Mouse (Mus musculus) liver, embryonic 16.5 days (tissue): ENCODE measurements around the gene 1600015I10Rik. TPM values are rescaled to one million over a fixed set of nuclear protein-coding genes. Genes with fewer than 3 reads are reported as not detected.
"Not testable (repeated sequence)": the region's sequence is repeated elsewhere in the genome, so short reads cannot be mapped to it uniquely, and the experiment has no call there.

Experiments
- ATAC-seq: fragments of 200-750 bp; cut with Nextera tagmentation; 2 replicates; pipeline ENCODE4 v1.8.0; 2017; ENCODE audit warnings: low read depth, mild to moderate bottlenecking, moderate number of reproducible peaks, moderate library complexity
- H3K27ac ChIP-seq: fragments of 300-500 bp; sonication (generic); 2 replicates; pipeline ENCODE4 v1.5.1; 2014; ENCODE audit warnings: mild to moderate bottlenecking, low read length
- H3K27me3 ChIP-seq: fragments of 300-500 bp; sonication (generic); 2 replicates; pipeline ENCODE4 v1.6.1; 2014; ENCODE audit warnings: low read depth, low read length, mixed read lengths; ENCODE audit not compliant: control insufficient read depth, insufficient read depth
- H3K36me3 ChIP-seq: fragments of 300-500 bp; sonication (generic); 2 replicates; pipeline ENCODE4 v1.6.1; 2014; ENCODE audit warnings: mild to moderate bottlenecking; ENCODE audit not compliant: control insufficient read depth, insufficient read depth
- H3K4me1 ChIP-seq: fragments of 300-500 bp; sonication (generic); 2 replicates; pipeline ENCODE4 v1.6.1; 2014; ENCODE audit warnings: low read depth, low read length, mixed read lengths; ENCODE audit not compliant: control insufficient read depth
- H3K4me2 ChIP-seq: fragments of 300-500 bp; sonication (generic); 2 replicates; pipeline ENCODE4 v1.6.1; 2014; ENCODE audit warnings: low read depth, low read length, mixed read lengths
- H3K4me3 ChIP-seq: fragments of 300-500 bp; sonication (generic); 2 replicates; pipeline ENCODE4 v1.5.1; 2014; ENCODE audit warnings: low read depth, mild to moderate bottlenecking, low read length
- H3K9ac ChIP-seq: fragments of 300-500 bp; sonication (generic); 2 replicates; pipeline ENCODE4 v1.6.1; 2014; ENCODE audit warnings: low read depth, low read length
- H3K9me3 ChIP-seq: fragments of 300-500 bp; sonication (generic); replicated peaks from 2 replicates; pipeline ENCODE4 v1.6.1; 2016; ENCODE audit warnings: low read length; ENCODE audit not compliant: control insufficient read depth
- WGBS: fragments of 180-500 bp; shearing (Covaris S2); extraction: QIAGEN DNeasy Blood & Tissue Kit; methylation state at CpG from one replicate; pipeline ENCODE4 v1.1.7; 2014; ENCODE audit not compliant: insufficient replicate concordance; 5-methylcytosine and 5-hydroxymethylcytosine counted together
- polyA plus RNA-seq: library from polyadenylated mRNA; unstranded; fragments of >200 nt; fragmentation: Nextera tagmentation; extraction: Ambion mirVana; gene quantifications from 2 replicates; pipeline ENCODE4 v1.2.1, GENCODE M21; 2015

1600015I10Rik gene
- polyA plus RNA-seq, result not detected in 2 replicates

DNA sequence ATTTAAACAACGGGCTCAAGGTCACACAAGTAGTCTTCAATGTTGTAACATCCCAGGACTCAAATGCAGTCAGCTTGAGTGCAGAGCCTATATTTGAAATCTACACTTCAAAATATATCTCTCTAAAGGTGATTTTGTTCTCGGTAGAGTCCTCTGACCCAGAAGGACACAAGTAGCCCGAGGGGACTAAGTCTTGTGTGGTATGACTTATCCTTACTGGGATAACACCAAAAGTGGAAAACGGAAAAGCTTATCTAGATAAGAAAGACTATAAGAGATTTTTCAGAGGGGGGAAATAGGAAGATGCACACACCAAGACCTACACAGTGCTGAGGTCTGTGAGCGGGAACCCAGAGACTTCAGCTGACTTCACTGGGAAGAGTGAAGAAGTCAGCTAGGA is at the start of gene 1600015I10Rik:
TSS of gene 1600015I10Rik (plus strand) at position 301 of the 400 bp plus-strand sequence.
- Histone ChIP-seq H3K27ac (no peak within 1 kb of the TSS), H3K4me1 (no peaks in the 10 kb centered on the region), H3K27me3 (no peaks in the 10 kb centered on the region), H3K4me3 (no peak within 1 kb of the TSS), H3K9ac (no peak within 1 kb of the TSS), H3K4me2 (no peak within 1 kb of the TSS), H3K9me3 (no peaks in the 10 kb centered on the region), H3K36me3 (no peaks in the 10 kb centered on the region)
- no peak for ATAC-seq
- 59% methylated on average over 5 of the region's 5 CpGs for WGBS

DNA sequence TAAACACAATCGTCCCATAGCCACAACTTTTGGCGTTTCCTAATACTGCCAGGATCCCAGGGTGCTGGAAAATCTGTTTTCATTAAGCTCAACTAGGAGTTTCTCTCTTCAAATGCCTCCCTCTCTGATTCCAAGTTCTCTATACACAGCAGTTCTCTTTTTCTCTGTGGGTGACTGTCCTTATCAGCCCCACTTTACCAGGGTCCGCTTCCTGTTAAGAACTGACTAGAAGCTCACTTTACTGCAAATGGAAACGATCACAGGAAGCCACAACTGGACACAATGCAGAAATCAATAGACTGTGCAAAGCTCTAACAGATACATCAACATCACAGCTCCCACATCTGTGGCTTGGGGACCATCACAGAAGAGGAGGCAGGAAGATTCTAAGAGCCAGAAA is 35.5 kb upstream of the 1600015I10Rik start:
- H3K27ac ChIP-seq, result no peak overlapping the region
- no peak for ATAC-seq
- WGBS, result 11% methylated on average over 4 of the region's 4 CpGs

DNA sequence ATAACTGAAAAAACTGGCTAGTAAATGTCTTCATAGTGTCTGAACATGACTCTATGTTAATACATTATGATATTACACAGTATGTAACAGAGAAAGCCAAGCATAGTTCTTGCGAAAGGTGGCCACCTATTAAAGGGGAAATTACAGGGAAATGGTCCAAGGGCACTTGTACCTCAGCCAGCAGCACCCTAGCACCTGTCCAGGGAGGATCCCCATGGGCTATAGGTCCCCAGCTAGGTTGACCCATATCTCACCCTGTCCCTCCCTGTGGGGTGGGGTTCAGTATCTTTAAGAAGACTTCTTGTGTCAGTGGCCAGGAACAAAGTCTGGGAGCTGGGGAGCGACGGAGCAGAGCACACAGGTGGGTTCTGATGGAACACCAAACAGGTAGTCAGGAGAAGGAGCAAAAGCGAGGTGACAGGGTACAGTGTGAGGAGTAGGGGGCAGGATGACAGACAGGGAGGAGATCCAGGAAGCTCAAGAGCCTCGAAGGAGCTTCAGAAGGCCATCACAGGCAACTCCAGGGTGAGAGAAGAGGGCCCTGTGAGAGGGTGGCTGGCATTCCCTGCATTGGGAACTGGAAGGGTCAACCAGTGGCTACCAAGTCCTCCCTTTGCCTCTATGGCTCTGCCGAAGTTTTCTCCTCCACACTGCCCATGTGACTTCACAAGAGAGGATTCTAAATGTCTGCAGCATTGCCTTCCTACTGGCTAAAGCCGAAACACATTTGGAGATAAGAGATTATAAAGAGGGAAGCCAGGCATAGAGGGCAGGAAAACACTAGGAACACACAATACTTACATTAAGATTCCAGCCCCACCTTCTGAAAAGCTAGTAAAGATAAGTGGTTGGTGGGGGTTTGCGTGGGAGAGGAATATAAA is 34.5 kb upstream of the 1600015I10Rik start:
- no peak overlapping the region for H3K4me2 ChIP-seq
- H3K9ac ChIP-seq, result no peak overlapping the region
- no peaks in the 10 kb centered on the region for H3K4me1 ChIP-seq
- WGBS, result 50% methylated on average over 8 of the region's 8 CpGs
- no peaks in the 10 kb centered on the region for H3K36me3 ChIP-seq
- no peaks in the 10 kb centered on the region for H3K9me3 ChIP-seq
- no peaks in the 10 kb centered on the region for H3K27me3 ChIP-seq
- no peak overlapping the region for H3K27ac ChIP-seq
- H3K4me3 ChIP-seq, result no peak overlapping the region
- ATAC-seq, result no peak

More for the DNA sequence above, 35.5 kb upstream of the 1600015I10Rik start:
- no peak overlapping the region for H3K4me3 ChIP-seq
- H3K36me3 ChIP-seq, result no peaks in the 10 kb centered on the region
- no peak overlapping the region for H3K4me2 ChIP-seq
- H3K9me3 ChIP-seq, result no peaks in the 10 kb centered on the region
- H3K9ac ChIP-seq, result no peak overlapping the region
- no peaks in the 10 kb centered on the region for H3K4me1 ChIP-seq
- no peaks in the 10 kb centered on the region for H3K27me3 ChIP-seq

DNA sequence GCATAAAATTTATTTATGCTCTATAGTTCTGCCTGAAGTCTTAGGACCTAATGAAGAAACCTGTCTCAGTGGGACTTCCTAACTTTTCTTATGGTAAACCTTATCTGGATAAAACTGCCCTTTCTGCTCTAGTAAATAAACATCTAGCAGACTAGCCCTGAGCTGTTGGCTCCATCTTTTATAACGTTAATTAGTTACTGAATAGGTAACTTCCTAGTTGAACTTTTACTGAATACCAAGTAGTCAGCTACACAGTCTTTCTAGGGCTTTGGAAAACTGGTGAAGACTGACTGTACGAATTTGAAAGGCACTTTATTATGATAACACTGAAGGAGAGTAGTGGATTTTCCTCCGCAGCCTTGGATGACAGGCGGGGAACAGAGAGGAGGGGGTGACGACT is 33.8 kb upstream of the 1600015I10Rik start:
- Histone ChIP-seq H3K9me3 (no peaks in the 10 kb centered on the region), H3K4me3 (no peak overlapping the region), H3K27ac (no peak overlapping the region), H3K36me3 (no peaks in the 10 kb centered on the region), H3K4me1 (no peaks in the 10 kb centered on the region), H3K27me3 (no peaks in the 10 kb centered on the region), H3K4me2 (no peak overlapping the region), H3K9ac (no peak overlapping the region)
- ATAC-seq, result no peak
- WGBS, result 68% methylated on average over 5 of the region's 5 CpGs

DNA sequence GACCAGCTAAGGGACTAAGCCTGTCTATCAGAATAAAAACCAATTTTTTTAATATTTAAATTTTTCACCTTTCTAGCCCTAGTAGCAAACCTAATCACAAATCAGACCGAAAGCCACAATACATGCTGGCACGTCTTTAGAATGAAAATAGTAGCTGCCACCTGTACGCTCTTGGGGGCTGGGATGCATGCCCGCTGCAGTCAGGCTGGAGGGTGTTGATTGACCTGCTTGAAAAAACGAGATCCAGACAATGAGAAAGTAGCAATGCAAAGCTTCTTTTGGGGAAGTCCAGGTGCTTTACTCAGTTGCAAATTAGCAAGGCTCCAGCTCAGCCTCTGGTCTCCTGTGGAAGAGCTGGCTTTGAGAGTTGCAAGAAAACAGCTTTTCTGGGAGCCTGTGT is 32.7 kb upstream of the 1600015I10Rik start:
- no peaks in the 10 kb centered on the region for H3K27me3 ChIP-seq
- H3K4me3 ChIP-seq, result no peak overlapping the region
- no peak for ATAC-seq
- no peak overlapping the region for H3K4me2 ChIP-seq
- 66% methylated on average over 5 of the region's 5 CpGs for WGBS
- H3K9ac ChIP-seq, result no peak overlapping the region
- H3K27ac ChIP-seq, result no peak overlapping the region
- H3K4me1 ChIP-seq, result no peaks in the 10 kb centered on the region
- H3K36me3 ChIP-seq, result no peaks in the 10 kb centered on the region
- no peaks in the 10 kb centered on the region for H3K9me3 ChIP-seq

DNA sequence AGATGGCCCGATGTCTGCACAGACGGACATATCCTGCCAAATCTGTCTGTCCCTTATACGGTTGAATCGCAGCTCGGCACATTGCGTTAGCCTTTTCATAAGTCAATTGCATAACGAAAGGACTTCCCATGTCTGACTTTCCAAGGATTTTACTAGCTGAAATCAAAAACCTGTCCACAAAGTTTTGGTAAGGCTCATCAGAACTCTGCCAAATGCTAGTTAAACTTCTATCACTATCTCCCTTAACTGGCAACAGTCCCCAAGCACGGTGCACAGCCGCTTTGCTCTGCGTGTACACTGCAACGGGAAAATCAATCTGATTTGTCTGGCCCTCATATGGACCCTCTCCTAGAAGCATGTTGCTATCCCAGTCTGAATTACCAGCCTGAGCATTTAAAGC is 28.4 kb upstream of the 1600015I10Rik start:
- 77% methylated on average over 11 of the region's 11 CpGs for WGBS
- not testable (repeated sequence) for H3K9ac ChIP-seq, H3K27ac ChIP-seq, H3K36me3 ChIP-seq, H3K9me3 ChIP-seq, H3K4me3 ChIP-seq, H3K4me1 ChIP-seq, H3K4me2 ChIP-seq, H3K27me3 ChIP-seq, ATAC-seq

DNA sequence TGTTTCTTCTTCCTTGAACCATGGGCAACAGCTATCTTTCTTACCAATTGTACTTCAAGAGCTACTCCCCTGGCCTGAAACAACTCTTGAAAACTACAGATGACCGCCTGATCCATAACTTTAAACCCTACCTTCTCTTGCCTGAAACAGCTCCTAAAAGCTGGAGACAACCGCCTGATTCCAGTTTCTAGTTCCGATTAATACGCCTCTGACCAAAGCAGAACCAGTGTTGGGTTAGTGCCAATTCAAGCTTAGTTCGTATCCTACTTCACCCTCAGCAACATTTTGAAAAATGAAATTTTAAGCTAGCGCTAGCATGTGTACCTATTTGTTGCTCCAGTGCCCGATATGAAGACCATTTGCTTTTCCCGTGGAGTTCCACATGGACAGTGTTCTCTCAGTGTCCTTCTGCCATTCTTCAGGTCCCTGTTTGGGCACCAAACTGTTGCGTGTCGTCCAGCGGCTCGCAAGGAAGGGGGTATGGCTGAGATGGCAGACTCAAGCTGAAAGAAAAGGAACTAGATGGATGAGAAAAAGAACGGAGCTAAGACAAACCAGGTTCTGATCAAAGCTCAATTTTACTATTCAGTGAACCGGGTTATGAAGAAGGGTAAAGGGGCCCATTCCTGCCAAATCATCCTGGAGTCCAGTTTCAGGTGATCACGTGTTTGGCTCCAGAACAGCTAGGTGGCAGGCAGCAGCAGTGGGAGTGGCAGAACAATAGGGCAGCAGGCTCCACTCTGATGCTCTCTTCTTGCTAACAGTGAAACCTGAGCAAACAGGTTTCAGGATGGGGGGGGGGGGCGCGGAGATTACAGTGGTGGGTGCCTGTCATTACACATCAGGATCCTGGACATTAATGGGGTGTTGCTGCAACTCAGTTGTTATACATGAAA is 26.9 kb upstream of the 1600015I10Rik start:
- Histone ChIP-seq H3K4me2 (no peak overlapping the region), H3K4me3 (no peak overlapping the region), H3K4me1 (no peaks in the 10 kb centered on the region), H3K9me3 (no peaks in the 10 kb centered on the region), H3K36me3 (no peaks in the 10 kb centered on the region), H3K27me3 (no peaks in the 10 kb centered on the region), H3K27ac (no peak overlapping the region), H3K9ac (no peak overlapping the region)
- 73% methylated on average over 17 of the region's 17 CpGs for WGBS
- no peak for ATAC-seq

DNA sequence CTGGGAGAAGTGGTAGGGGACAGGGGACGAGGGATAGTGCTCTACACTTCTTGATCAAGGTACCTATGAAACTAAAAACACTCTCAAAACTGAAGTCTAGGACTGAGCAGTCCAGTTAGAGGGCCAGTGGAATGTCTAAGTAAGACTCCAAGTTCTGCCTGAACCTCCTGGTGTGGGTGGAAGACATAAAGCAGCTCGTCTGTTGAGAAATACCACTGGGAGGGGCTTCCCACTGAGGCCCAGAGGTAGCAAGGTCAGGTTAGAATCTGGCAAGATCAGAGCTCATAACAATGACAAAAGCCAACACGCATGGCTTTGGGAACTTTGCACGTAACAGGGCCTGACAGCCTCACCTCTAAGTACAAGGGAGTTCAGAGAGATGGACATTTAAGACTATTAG is 26.3 kb upstream of the 1600015I10Rik start:
- no peak for ATAC-seq
- WGBS, result 52% methylated on average over 4 of the region's 4 CpGs
- no peaks in the 10 kb centered on the region for H3K9me3 ChIP-seq
- no peak overlapping the region for H3K9ac ChIP-seq
- H3K36me3 ChIP-seq, result no peaks in the 10 kb centered on the region
- no peak overlapping the region for H3K4me3 ChIP-seq
- H3K27me3 ChIP-seq, result no peaks in the 10 kb centered on the region
- no peak overlapping the region for H3K27ac ChIP-seq
- H3K4me2 ChIP-seq, result no peak overlapping the region
- no peaks in the 10 kb centered on the region for H3K4me1 ChIP-seq

DNA sequence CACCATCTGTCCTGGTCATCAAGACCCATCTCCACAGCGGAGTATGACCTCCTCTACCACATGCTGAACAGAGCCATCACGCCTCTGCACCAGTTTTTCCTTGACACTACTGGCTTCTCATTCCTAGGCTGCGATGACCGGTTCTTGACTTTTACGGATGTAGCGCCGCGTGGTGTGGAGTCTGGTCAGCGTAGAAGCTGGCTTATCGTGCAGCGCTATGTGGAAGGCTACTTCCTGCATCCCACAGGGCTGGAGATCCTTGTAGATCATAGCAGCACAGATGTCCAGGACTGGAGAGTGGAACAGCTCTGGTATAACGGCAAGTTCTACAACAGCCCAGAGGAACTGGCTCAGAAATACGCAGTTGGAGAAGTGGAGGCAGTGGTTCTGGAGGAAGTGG is 24.1 kb upstream of the 1600015I10Rik start:
- ATAC-seq, result no peak
- H3K27ac ChIP-seq, result no peak overlapping the region
- H3K9ac ChIP-seq, result no peak overlapping the region
- no peak overlapping the region for H3K4me2 ChIP-seq
- no peaks in the 10 kb centered on the region for H3K36me3 ChIP-seq
- H3K4me3 ChIP-seq, result no peak overlapping the region
- H3K27me3 ChIP-seq, result no peaks in the 10 kb centered on the region
- no peaks in the 10 kb centered on the region for H3K9me3 ChIP-seq
- 73% methylated on average over 13 of the region's 13 CpGs for WGBS
- no peaks in the 10 kb centered on the region for H3K4me1 ChIP-seq
